Mouse (Mus musculus) midbrain, embryonic 12.5 days (tissue): ENCODE data around the gene Gusb. TPM values are rescaled to one million over a fixed set of nuclear protein-coding genes. Genes with fewer than 3 reads are reported as not detected.
"Not testable (repeated sequence)": the region's sequence is repeated elsewhere in the genome, so short reads cannot be mapped to it uniquely, and the experiment has no call there.

Experiments used
- ATAC-seq: fragments of 200-750 bp; cut with Nextera tagmentation; 2 replicates; pipeline ENCODE4 v1.8.0; 2017; ENCODE audit warnings: low read depth, moderate TSS enrichment, moderate library complexity; ENCODE audit not compliant: low FRiP score
- H3K27ac ChIP-seq: fragments of 300-500 bp; sonication (generic); replicated peaks from 2 replicates; pipeline ENCODE4 v1.5.1; 2016; ENCODE audit warnings: mild to moderate bottlenecking
- H3K27me3 ChIP-seq: fragments of 300-500 bp; sonication (generic); 2 replicates; pipeline ENCODE4 v1.6.1; 2016; ENCODE audit warnings: mild to moderate bottlenecking
- H3K36me3 ChIP-seq: fragments of 300-500 bp; sonication (generic); 2 replicates; pipeline ENCODE4 v1.6.1; 2016
- H3K4me1 ChIP-seq: fragments of 300-500 bp; sonication (generic); 2 replicates; pipeline ENCODE4 v1.6.1; 2016
- H3K4me2 ChIP-seq: fragments of 300-500 bp; sonication (generic); replicated peaks from 2 replicates; pipeline ENCODE4 v1.6.1; 2016; ENCODE audit warnings: mild to moderate bottlenecking, moderate library complexity
- H3K4me3 ChIP-seq: fragments of 300-500 bp; sonication (generic); 2 replicates; pipeline ENCODE4 v1.5.1; 2016; ENCODE audit warnings: mild to moderate bottlenecking
- H3K9ac ChIP-seq: fragments of 300-500 bp; sonication (generic); replicated peaks from 2 replicates; pipeline ENCODE4 v1.6.1; 2016; ENCODE audit warnings: mild to moderate bottlenecking, moderate library complexity
- H3K9me3 ChIP-seq: fragments of 300-500 bp; sonication (generic); 2 replicates; pipeline ENCODE4 v1.6.1; 2016; ENCODE audit warnings: mild to moderate bottlenecking
- WGBS: fragments of 180-500 bp; shearing (Covaris S2); methylation state at CpG from one replicate; pipeline ENCODE4 v1.1.7; 2016; 5-methylcytosine and 5-hydroxymethylcytosine counted together
- polyA plus RNA-seq: library from polyadenylated mRNA; unstranded; fragments of >200 nt; fragmentation: Nextera tagmentation; extraction: Ambion mirVana; gene quantifications from 2 replicates; pipeline ENCODE4 v1.2.1, GENCODE M21; 2016

Gusb gene
- polyA plus RNA-seq, 1 experiment from 2014 or later: 29.7 TPM

- H3K4me2 ChIP-seq: no peak overlapping the region
- H3K4me3 ChIP-seq: no peak overlapping the region
- no peaks in the 10 kb centered on the region for H3K36me3 ChIP-seq
- H3K27ac ChIP-seq: no peak overlapping the region
- no peak overlapping the region for H3K9ac ChIP-seq
- no peaks in the 10 kb centered on the region for H3K27me3 ChIP-seq
- H3K4me1 ChIP-seq: no peaks in the 10 kb centered on the region
- WGBS: 78% methylated on average over 4 of the region's 4 CpGs
- no peak for ATAC-seq
- no peaks in the 10 kb centered on the region for H3K9me3 ChIP-seq
Observed at GRCm38 (mm10) chr5:129963224-129963623, 39.6 kb downstream of the Gusb start.

DNA sequence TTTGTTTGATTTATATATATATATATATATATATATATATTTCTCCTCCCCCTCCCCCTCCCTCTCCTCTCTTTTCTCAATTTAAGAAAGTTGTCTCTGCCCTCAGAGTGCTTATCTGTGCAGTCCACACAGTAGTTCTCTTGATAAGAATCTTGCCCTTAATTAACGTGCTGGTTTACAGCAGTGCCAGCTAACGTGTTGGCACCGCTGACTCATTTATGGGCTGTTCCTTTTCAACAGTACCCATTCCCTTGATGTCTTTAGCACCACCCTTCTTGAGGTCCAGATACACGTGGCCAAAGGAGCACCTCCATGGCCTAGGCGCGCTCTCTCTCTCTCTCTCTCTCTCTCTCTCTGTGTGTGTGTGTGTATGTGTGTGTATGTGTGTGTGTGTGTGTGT is 47.1 kb downstream of the Gusb start:
- H3K4me3 ChIP-seq: no peak overlapping the region
- no peaks in the 10 kb centered on the region for H3K9me3 ChIP-seq
- ATAC-seq: no peak
- no peak overlapping the region for H3K9ac ChIP-seq
- H3K4me1 ChIP-seq: no peaks in the 10 kb centered on the region
- H3K4me2 ChIP-seq: no peak overlapping the region
- no peaks in the 10 kb centered on the region for H3K36me3 ChIP-seq
- no peak overlapping the region for H3K27ac ChIP-seq
- H3K27me3 ChIP-seq: no peaks in the 10 kb centered on the region
- WGBS: 92% methylated on average over 6 of the region's 6 CpGs

DNA sequence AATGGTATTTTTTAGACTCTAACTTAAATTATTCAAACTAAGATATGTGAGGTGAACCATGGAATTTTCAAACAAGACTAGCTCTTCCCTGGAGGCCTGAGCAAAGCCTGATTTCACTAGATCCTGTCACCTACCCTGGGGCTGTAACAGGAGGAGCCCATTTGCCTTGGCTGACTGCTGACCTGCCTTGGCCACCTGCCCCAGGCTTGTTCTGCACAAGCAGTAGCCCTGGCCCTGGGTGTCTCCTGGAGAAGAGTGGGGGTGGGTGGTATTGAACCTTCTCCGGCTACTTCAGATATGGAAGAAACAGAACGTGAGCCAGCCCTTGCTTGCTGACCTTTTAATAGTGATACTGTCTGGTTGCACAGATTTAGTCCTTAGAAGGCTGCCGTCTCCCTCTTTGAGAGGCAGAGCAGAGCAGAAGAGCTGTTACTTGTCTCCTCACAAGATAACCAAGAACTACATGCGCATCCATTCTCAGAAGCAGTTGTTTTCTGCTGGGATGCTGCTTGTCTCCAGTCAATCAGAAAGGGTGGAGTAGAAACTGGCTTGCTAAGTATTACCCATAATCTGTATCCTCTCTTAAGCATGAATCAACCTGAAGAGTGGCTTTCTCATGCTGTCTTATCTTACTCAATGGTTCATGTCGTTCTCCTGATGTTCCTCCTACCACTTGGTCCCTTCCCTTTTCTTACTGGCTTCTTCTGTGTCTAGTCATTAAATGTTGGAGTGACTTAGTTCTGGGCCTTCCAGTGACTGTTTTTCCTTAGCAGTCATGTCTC is 48.2 kb downstream of the Gusb start:
- no peaks in the 10 kb centered on the region for H3K4me1 ChIP-seq
- H3K36me3 ChIP-seq: no peaks in the 10 kb centered on the region
- WGBS: 90% methylated on average over 5 of the region's 5 CpGs
- H3K9ac ChIP-seq: no peak overlapping the region
- no peak overlapping the region for H3K27ac ChIP-seq
- no peak for ATAC-seq
- H3K4me2 ChIP-seq: no peak overlapping the region
- no peaks in the 10 kb centered on the region for H3K9me3 ChIP-seq
- H3K27me3 ChIP-seq: no peaks in the 10 kb centered on the region
- H3K4me3 ChIP-seq: no peak overlapping the region

DNA sequence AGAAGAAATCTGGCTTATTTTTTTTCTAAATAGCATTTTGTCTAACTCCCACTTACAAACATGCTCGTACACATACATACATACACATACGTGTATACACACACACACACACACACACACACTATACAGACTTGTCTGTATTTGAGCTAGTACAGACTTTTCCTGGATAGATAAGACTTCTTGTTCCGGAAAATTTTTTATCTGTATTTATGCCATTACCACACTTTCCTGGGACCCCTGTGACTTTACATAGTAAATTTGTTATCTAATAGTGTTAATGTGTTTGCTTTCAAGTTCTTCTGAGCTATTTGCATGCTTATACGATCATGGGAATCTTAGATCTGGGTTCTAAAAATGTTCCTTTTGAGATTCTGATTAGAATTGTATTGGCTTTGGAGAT is 50.7 kb downstream of the Gusb start:
- no peak overlapping the region for H3K9ac ChIP-seq
- no peaks in the 10 kb centered on the region for H3K27me3 ChIP-seq
- ATAC-seq: no peak
- H3K36me3 ChIP-seq: no peaks in the 10 kb centered on the region
- 94% methylated on average over 4 of the region's 4 CpGs for WGBS
- H3K4me1 ChIP-seq: no peaks in the 10 kb centered on the region
- no peak overlapping the region for H3K4me2 ChIP-seq
- H3K4me3 ChIP-seq: no peak overlapping the region
- H3K9me3 ChIP-seq: no peaks in the 10 kb centered on the region
- H3K27ac ChIP-seq: no peak overlapping the region

GRCm38 (mm10) chr5:129947528-129948033 is 55.3 kb downstream of the Gusb start:
- no peak overlapping the region for H3K27ac ChIP-seq
- H3K27me3 ChIP-seq: no peaks in the 10 kb centered on the region
- no peak for ATAC-seq
- no peak overlapping the region for H3K4me3 ChIP-seq
- H3K4me2 ChIP-seq: no peak overlapping the region
- H3K9me3 ChIP-seq: no peaks in the 10 kb centered on the region
- H3K4me1 ChIP-seq: peaks cover 4% of the 10 kb centered on the region
- H3K36me3 ChIP-seq: no peaks in the 10 kb centered on the region; the same call in 1 of the 2 replicates
- no peak overlapping the region for H3K9ac ChIP-seq
- 89% methylated on average over 2 of the region's 2 CpGs for WGBS

GRCm38 (mm10) chr5:129943402-129943801 is 59.4 kb downstream of the Gusb start:
- 93% methylated on average over 1 of the region's 1 CpGs for WGBS
- H3K27ac ChIP-seq: no peak overlapping the region
- ATAC-seq: no peak
- H3K27me3 ChIP-seq: peaks cover 8% of the 10 kb centered on the region; the same call in 1 of the 2 replicates
- no peaks in the 10 kb centered on the region; the same call in 1 of the 2 replicates for H3K36me3 ChIP-seq
- no peaks in the 10 kb centered on the region for H3K9me3 ChIP-seq
- no peak overlapping the region for H3K4me2 ChIP-seq
- H3K4me1 ChIP-seq: peaks cover 4% of the 10 kb centered on the region
- no peak overlapping the region for H3K9ac ChIP-seq
- no peak overlapping the region for H3K4me3 ChIP-seq

GRCm38 (mm10) chr5:129942073-129942939 is 60.5 kb downstream of the Gusb start:
- WGBS: under 1% methylated on average over 51 of the region's 82 CpGs
- H3K9me3 ChIP-seq, H3K36me3 ChIP-seq, H3K27me3 ChIP-seq, H3K4me1 ChIP-seq: not testable (repeated sequence)
- H3K4me3 ChIP-seq: peak overlapping the region; percentile 94
- peak; percentile 73 for ATAC-seq
- peak overlapping the region; percentile 88 for H3K9ac ChIP-seq
- peak overlapping the region; percentile 78 for H3K27ac ChIP-seq
- H3K4me2 ChIP-seq: peak overlapping the region; percentile 78

DNA sequence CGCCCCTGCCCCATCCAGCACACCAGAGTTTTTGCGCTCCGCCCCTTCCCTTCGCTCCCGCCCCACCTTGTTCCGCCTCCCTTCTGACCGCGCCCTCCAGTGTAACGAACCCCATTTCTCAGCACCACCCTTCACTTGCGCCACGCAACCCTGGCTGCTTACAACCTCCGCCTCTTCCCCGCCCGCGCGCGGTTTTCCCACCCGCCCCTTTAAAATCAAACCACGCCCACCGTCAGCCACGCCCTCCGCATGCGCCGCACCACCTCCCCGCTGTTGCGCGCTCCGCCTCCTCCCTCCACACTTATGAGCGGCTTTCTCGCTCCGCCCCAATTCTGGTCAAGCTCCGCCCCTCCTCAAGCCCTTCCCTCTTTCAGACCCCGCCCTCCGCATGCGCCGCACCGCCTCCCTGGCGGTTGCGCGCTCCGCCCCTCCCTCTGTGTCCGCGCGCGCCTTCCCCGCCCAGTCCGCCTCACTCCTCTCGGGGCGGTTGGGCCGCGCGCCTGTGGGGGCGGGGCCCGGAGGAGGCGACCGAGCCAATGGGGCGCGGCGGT is 61.3 kb downstream of the Gusb start, which contains the start of gene Vkorc1l1:
TSS of gene Vkorc1l1 (plus strand) at position 476 of the 551 bp plus-strand sequence.
- 1% methylated on average over 52 of the region's 59 CpGs for WGBS
- ATAC-seq: peak; percentile 96
- peak within 1 kb of the TSS; percentile 88 for H3K9ac ChIP-seq
- H3K9me3 ChIP-seq: no peaks in the 10 kb centered on the region
- no peaks in the 10 kb centered on the region; the same call in 1 of the 2 replicates for H3K36me3 ChIP-seq
- H3K27ac ChIP-seq: peak within 1 kb of the TSS; percentile 78
- peak within 1 kb of the TSS; percentile 78 for H3K4me2 ChIP-seq
- H3K4me3 ChIP-seq: peak within 1 kb of the TSS; percentile 94
- H3K27me3 ChIP-seq: peaks cover 8% of the 10 kb centered on the region; the same call in 1 of the 2 replicates
- H3K4me1 ChIP-seq: peaks cover 4% of the 10 kb centered on the region

DNA sequence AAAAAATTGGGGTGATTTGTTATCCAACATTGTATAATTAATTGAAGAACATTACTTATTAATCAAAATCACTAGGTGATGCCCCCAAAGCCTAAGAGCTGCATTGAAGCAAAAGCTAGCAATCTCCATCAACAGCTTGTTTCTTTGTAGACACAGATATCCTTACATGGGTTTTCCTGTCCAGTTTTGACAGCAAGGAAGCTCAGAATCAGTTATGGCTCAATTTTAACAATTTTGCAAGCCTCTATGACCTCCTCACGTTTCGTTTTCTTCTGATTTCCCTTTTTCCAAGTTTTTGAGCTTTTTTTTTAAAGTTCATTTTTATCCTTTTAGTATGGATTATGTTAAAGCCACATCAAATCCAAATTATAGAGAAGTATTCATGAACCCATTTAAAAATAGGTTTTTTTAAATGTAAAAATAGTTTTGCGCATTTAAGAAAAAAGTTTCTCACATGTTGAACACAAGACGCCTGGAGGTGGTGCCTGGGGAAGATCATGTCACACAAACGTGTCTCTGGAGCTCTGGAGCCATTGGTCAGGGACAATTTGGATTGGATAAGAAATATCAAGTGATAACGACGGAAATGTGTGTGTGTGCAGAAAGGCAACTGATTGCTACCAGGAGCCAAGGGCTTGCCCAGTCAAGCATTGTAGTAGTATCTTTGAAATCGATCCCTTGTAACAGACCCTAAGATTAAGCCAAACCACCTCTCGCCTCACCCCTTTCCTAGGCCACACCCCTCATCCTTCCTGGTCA is 61.9 kb downstream of the Gusb start:
- no peak for ATAC-seq
- Histone ChIP-seq H3K4me2 (peak overlapping the region; percentile 52), H3K4me1 (peaks cover 4% of the 10 kb centered on the region), H3K9ac (peak overlapping the region; percentile 28; the same call in 1 of the 2 replicates), H3K4me3 (peak overlapping the region; percentile 94), H3K9me3 (no peaks in the 10 kb centered on the region), H3K27me3 (peaks cover 8% of the 10 kb centered on the region; the same call in 1 of the 2 replicates), H3K27ac (peak overlapping the region; percentile 71), H3K36me3 (no peaks in the 10 kb centered on the region; the same call in 1 of the 2 replicates)
- 11% methylated on average over 9 of the region's 9 CpGs for WGBS

GRCm38 (mm10) chr5:129940281-129940680 is 62.6 kb downstream of the Gusb start:
- Histone ChIP-seq H3K27me3 (peaks cover 8% of the 10 kb centered on the region; the same call in 1 of the 2 replicates), H3K4me1 (peaks cover 4% of the 10 kb centered on the region), H3K36me3 (no peaks in the 10 kb centered on the region), H3K9ac (no peak overlapping the region), H3K27ac (no peak overlapping the region), H3K4me2 (no peak overlapping the region), H3K9me3 (no peaks in the 10 kb centered on the region), H3K4me3 (no peak overlapping the region)
- WGBS: 76% methylated on average over 2 of the region's 2 CpGs
- ATAC-seq: no peak
